Mouse (Mus musculus) testis, postnatal 14 days (tissue): Measurements from ENCODE around the gene Nlrp9b.
"Not testable (repeated sequence)": the region's sequence is repeated elsewhere in the genome, so short reads cannot be mapped to it uniquely, and the experiment has no call there.

ENCODE experiments used
- DNase-seq: peaks from one replicate; pipeline ENCODE4 v3.0.0; 2021; ENCODE audit warnings: low spot score

Nlrp9b gene

GRCm38 (mm10) chr7:20122479-20122878, 131.2 kb downstream of the Nlrp9b start, which contains the start of gene Gm16442:
Gene Gm16442 (minus strand): TSS chr7:20122579.
- DNase-seq, result not testable (repeated sequence)
